Mouse (Mus musculus): ENCODE data around the gene Pnkd. TPM values are rescaled to one million over a fixed set of nuclear protein-coding genes. Genes with fewer than 3 reads are reported as not detected.

The Pnkd gene
- polyA plus RNA-seq, 1 experiment from 2014 or later: 167 TPM

- Histone ChIP-seq H3K36me3 (ENCODE audit: control insufficient read depth, insufficient read depth, low read length) (no peaks in the 10 kb centered on the region; the same call in 1 of the 2 replicates), H3K4me2 (ENCODE audit: low read length) (no peak overlapping the region), H3K4me3 (ENCODE audit: low read length) (no peak overlapping the region), H3K27me3 (replicated peaks; ENCODE audit: control insufficient read depth, insufficient read depth, low read length) (no peaks in the 10 kb centered on the region), H3K9ac (ENCODE audit: low read depth, low read length) (no peak overlapping the region), H3K27ac (ENCODE audit: low read depth, low read length) (no peak overlapping the region), H3K4me1 (ENCODE audit: control insufficient read depth, insufficient read depth, low read depth, low read length) (peaks cover 23% of the 10 kb centered on the region), H3K9me3 (ENCODE audit: control insufficient read depth, low read length) (no peaks in the 10 kb centered on the region)
- ATAC-seq: no peak
- WGBS: 83% methylated on average over 8 of the region's 8 CpGs
These were observed 8.7 kb downstream of the Pnkd start for GRCm38 (mm10) chr1:74293306-74293960.

GRCm38 (mm10) chr1:74294090-74294643 lies 9.4 kb downstream of the Pnkd start:
- Histone ChIP-seq H3K27me3 (replicated peaks; ENCODE audit: control insufficient read depth, insufficient read depth, low read length) (no peaks in the 10 kb centered on the region), H3K36me3 (ENCODE audit: control insufficient read depth, insufficient read depth, low read length) (no peaks in the 10 kb centered on the region; the same call in 1 of the 2 replicates), H3K4me3 (ENCODE audit: low read length) (no peak overlapping the region), H3K4me2 (ENCODE audit: low read length) (no peak overlapping the region), H3K9ac (ENCODE audit: low read depth, low read length) (no peak overlapping the region), H3K27ac (ENCODE audit: low read depth, low read length) (no peak overlapping the region), H3K4me1 (ENCODE audit: control insufficient read depth, insufficient read depth, low read depth, low read length) (peaks cover 24% of the 10 kb centered on the region), H3K9me3 (ENCODE audit: control insufficient read depth, low read length) (no peaks in the 10 kb centered on the region)
- 91% methylated on average over 3 of the region's 3 CpGs for WGBS
- no peak for ATAC-seq

- 88% methylated on average over 6 of the region's 6 CpGs for WGBS
- Histone ChIP-seq H3K4me2 (ENCODE audit: low read length) (no peak overlapping the region; the same call in 1 of the 2 replicates), H3K27me3 (replicated peaks; ENCODE audit: control insufficient read depth, insufficient read depth, low read length) (no peaks in the 10 kb centered on the region), H3K9me3 (ENCODE audit: control insufficient read depth, low read length) (no peaks in the 10 kb centered on the region), H3K36me3 (ENCODE audit: control insufficient read depth, insufficient read depth, low read length) (no peaks in the 10 kb centered on the region), H3K27ac (ENCODE audit: low read depth, low read length) (peak overlapping the region; percentile 86), H3K4me3 (ENCODE audit: low read length) (no peak overlapping the region), H3K9ac (ENCODE audit: low read depth, low read length) (no peak overlapping the region), H3K4me1 (ENCODE audit: control insufficient read depth, insufficient read depth, low read depth, low read length) (peaks cover 26% of the 10 kb centered on the region)
- ATAC-seq: no peak
These were observed 10.2 kb downstream of the Pnkd start for GRCm38 (mm10) chr1:74294733-74295455.

- Histone ChIP-seq H3K9me3 (ENCODE audit: control insufficient read depth, low read length) (no peaks in the 10 kb centered on the region), H3K27ac (ENCODE audit: low read depth, low read length) (peak overlapping the region; percentile 86), H3K9ac (ENCODE audit: low read depth, low read length) (peak overlapping the region; percentile 20; the same call in 1 of the 2 replicates), H3K4me1 (ENCODE audit: control insufficient read depth, insufficient read depth, low read depth, low read length) (peaks cover 26% of the 10 kb centered on the region), H3K4me3 (ENCODE audit: low read length) (no peak overlapping the region), H3K4me2 (ENCODE audit: low read length) (peak overlapping the region; percentile 14; the same call in 1 of the 2 replicates), H3K36me3 (ENCODE audit: control insufficient read depth, insufficient read depth, low read length) (no peaks in the 10 kb centered on the region), H3K27me3 (replicated peaks; ENCODE audit: control insufficient read depth, insufficient read depth, low read length) (no peaks in the 10 kb centered on the region)
- ATAC-seq: peak; percentile 94
- WGBS: 21% methylated on average over 9 of the region's 9 CpGs
These were observed 10.9 kb downstream of the Pnkd start for GRCm38 (mm10) chr1:74295456-74296171.

GRCm38 (mm10) chr1:74296477-74296876 lies 11.7 kb downstream of the Pnkd start:
- no peak overlapping the region for H3K4me2 ChIP-seq (ENCODE audit: low read length)
- H3K9me3 ChIP-seq (ENCODE audit: control insufficient read depth, low read length): no peaks in the 10 kb centered on the region
- H3K4me1 ChIP-seq (ENCODE audit: control insufficient read depth, insufficient read depth, low read depth, low read length): peaks cover 26% of the 10 kb centered on the region
- ATAC-seq: no peak
- 66% methylated on average over 6 of the region's 6 CpGs for WGBS
- H3K27ac ChIP-seq (ENCODE audit: low read depth, low read length): peak overlapping the region; percentile 86
- no peak overlapping the region; the same call in 1 of the 2 replicates for H3K9ac ChIP-seq (ENCODE audit: low read depth, low read length)
- no peaks in the 10 kb centered on the region for H3K36me3 ChIP-seq (ENCODE audit: control insufficient read depth, insufficient read depth, low read length)
- H3K4me3 ChIP-seq (ENCODE audit: low read length): no peak overlapping the region
- no peaks in the 10 kb centered on the region for H3K27me3 ChIP-seq (replicated peaks; ENCODE audit: control insufficient read depth, insufficient read depth, low read length)

- Histone ChIP-seq H3K4me2 (ENCODE audit: low read length) (no peak overlapping the region), H3K36me3 (ENCODE audit: control insufficient read depth, insufficient read depth, low read length) (no peaks in the 10 kb centered on the region), H3K9ac (ENCODE audit: low read depth, low read length) (no peak overlapping the region), H3K9me3 (ENCODE audit: control insufficient read depth, low read length) (no peaks in the 10 kb centered on the region), H3K27ac (ENCODE audit: low read depth, low read length) (no peak overlapping the region), H3K27me3 (replicated peaks; ENCODE audit: control insufficient read depth, insufficient read depth, low read length) (no peaks in the 10 kb centered on the region; the same call in 1 of the 2 replicates), H3K4me1 (ENCODE audit: control insufficient read depth, insufficient read depth, low read depth, low read length) (peaks cover 26% of the 10 kb centered on the region), H3K4me3 (ENCODE audit: low read length) (no peak overlapping the region)
- WGBS: 66% methylated on average over 3 of the region's 3 CpGs
- ATAC-seq: no peak
These were observed 12.5 kb downstream of the Pnkd start for GRCm38 (mm10) chr1:74297269-74297668.

GRCm38 (mm10) chr1:74298157-74298750 lies 13.5 kb downstream of the Pnkd start:
- H3K9ac ChIP-seq (ENCODE audit: low read depth, low read length): no peak overlapping the region
- WGBS: 90% methylated on average over 5 of the region's 5 CpGs

GRCm38 (mm10) chr1:74298996-74299395 lies 14.3 kb downstream of the Pnkd start:
- Histone ChIP-seq H3K27me3 (replicated peaks; ENCODE audit: control insufficient read depth, insufficient read depth, low read length) (peaks cover 7% of the 10 kb centered on the region), H3K36me3 (ENCODE audit: control insufficient read depth, insufficient read depth, low read length) (no peaks in the 10 kb centered on the region), H3K4me2 (ENCODE audit: low read length) (no peak overlapping the region), H3K9me3 (ENCODE audit: control insufficient read depth, low read length) (no peaks in the 10 kb centered on the region), H3K4me1 (ENCODE audit: control insufficient read depth, insufficient read depth, low read depth, low read length) (peaks cover 29% of the 10 kb centered on the region), H3K9ac (ENCODE audit: low read depth, low read length) (no peak overlapping the region), H3K27ac (ENCODE audit: low read depth, low read length) (peak overlapping the region; percentile 8; the same call in 1 of the 2 replicates), H3K4me3 (ENCODE audit: low read length) (no peak overlapping the region)
- no peak for ATAC-seq
- WGBS: 59% methylated on average over 5 of the region's 5 CpGs

More at GRCm38 (mm10) chr1:74298157-74298750, 13.5 kb downstream of the Pnkd start:
- H3K36me3 ChIP-seq (ENCODE audit: control insufficient read depth, insufficient read depth, low read length): no peaks in the 10 kb centered on the region
- ATAC-seq: no peak
- no peak overlapping the region for H3K4me3 ChIP-seq (ENCODE audit: low read length)
- no peaks in the 10 kb centered on the region for H3K9me3 ChIP-seq (ENCODE audit: control insufficient read depth, low read length)
- H3K4me2 ChIP-seq (ENCODE audit: low read length): no peak overlapping the region
- H3K27ac ChIP-seq (ENCODE audit: low read depth, low read length): no peak overlapping the region
- peaks cover 26% of the 10 kb centered on the region for H3K4me1 ChIP-seq (ENCODE audit: control insufficient read depth, insufficient read depth, low read depth, low read length)
- H3K27me3 ChIP-seq (replicated peaks; ENCODE audit: control insufficient read depth, insufficient read depth, low read length): peaks cover 7% of the 10 kb centered on the region
